Mouse (Mus musculus): ENCODE measurements around the gene Amer2. TPM values are rescaled to one million over a fixed set of nuclear protein-coding genes. Genes with fewer than 3 reads are reported as not detected.
A peak's percentile ranks its signal among the peaks of the same experiment; 100 is the strongest.

Gene Amer2
- polyA plus RNA-seq, 1 experiment from 2014 or later: 1.1 TPM

GRCm38 (mm10) chr14:60369667-60370315 lies 3.3 kb upstream of the Amer2 start:
- Histone ChIP-seq H3K27me3 (replicated peaks; ENCODE audit: control insufficient read depth, insufficient read depth, low read length) (no peaks in the 10 kb centered on the region), H3K9ac (ENCODE audit: low read depth, low read length) (no peak overlapping the region), H3K9me3 (ENCODE audit: control insufficient read depth, low read length) (no peaks in the 10 kb centered on the region), H3K4me2 (ENCODE audit: low read depth, low read length) (no peak overlapping the region), H3K27ac (replicated peaks; ENCODE audit: low read depth, low read length) (no peak overlapping the region), H3K4me3 (ENCODE audit: low read depth, low read length) (no peak overlapping the region), H3K4me1 (ENCODE audit: control insufficient read depth, insufficient read depth, low read length) (no peaks in the 10 kb centered on the region), H3K36me3 (ENCODE audit: control insufficient read depth, insufficient read depth, low read length) (no peaks in the 10 kb centered on the region)
- no peak for ATAC-seq (ENCODE audit: low read depth)
- DNase-seq (ENCODE audit: low spot score): no peak
- 63% methylated on average over 5 of the region's 5 CpGs for whole genome bisulfite sequencing

GRCm38 (mm10) chr14:60377107-60377506 lies 4.0 kb downstream of the Amer2 start:
- Histone ChIP-seq H3K4me1 (ENCODE audit: control insufficient read depth, insufficient read depth, low read length) (peaks cover 7% of the 10 kb centered on the region), H3K9me3 (ENCODE audit: control insufficient read depth, low read length) (no peaks in the 10 kb centered on the region), H3K4me2 (ENCODE audit: low read depth, low read length) (peak overlapping the region; percentile 94), H3K4me3 (ENCODE audit: low read depth, low read length) (no peak overlapping the region), H3K9ac (ENCODE audit: low read depth, low read length) (no peak overlapping the region), H3K27me3 (replicated peaks; ENCODE audit: control insufficient read depth, insufficient read depth, low read length) (peaks cover 23% of the 10 kb centered on the region), H3K36me3 (ENCODE audit: control insufficient read depth, insufficient read depth, low read length) (no peaks in the 10 kb centered on the region), H3K27ac (replicated peaks; ENCODE audit: low read depth, low read length) (no peak overlapping the region)
- ATAC-seq (ENCODE audit: low read depth): no peak; the same call in 1 of the 2 replicates
- no peak for DNase-seq (ENCODE audit: low spot score)
- WGBS: 82% methylated on average over 2 of the region's 2 CpGs

- Histone ChIP-seq H3K27ac (replicated peaks; ENCODE audit: low read depth, low read length) (no peak overlapping the region), H3K9ac (ENCODE audit: low read depth, low read length) (peak overlapping the region; percentile 72), H3K9me3 (ENCODE audit: control insufficient read depth, low read length) (no peaks in the 10 kb centered on the region), H3K27me3 (replicated peaks; ENCODE audit: control insufficient read depth, insufficient read depth, low read length) (peaks cover 23% of the 10 kb centered on the region), H3K4me3 (ENCODE audit: low read depth, low read length) (peak overlapping the region; percentile 52), H3K4me2 (ENCODE audit: low read depth, low read length) (peak overlapping the region; percentile 94), H3K36me3 (ENCODE audit: control insufficient read depth, insufficient read depth, low read length) (no peaks in the 10 kb centered on the region), H3K4me1 (ENCODE audit: control insufficient read depth, insufficient read depth, low read length) (peaks cover 7% of the 10 kb centered on the region)
- DNase-seq (ENCODE audit: low spot score) (no peak), ATAC-seq (ENCODE audit: low read depth) (peak; percentile 20; the same call in 1 of the 2 replicates)
- WGBS: 19% methylated on average over 10 of the region's 10 CpGs
Observed at GRCm38 (mm10) chr14:60377546-60377945, 4.5 kb downstream of the Amer2 start.

- Histone ChIP-seq H3K4me1 (ENCODE audit: control insufficient read depth, insufficient read depth, low read length) (peaks cover 7% of the 10 kb centered on the region), H3K27ac (replicated peaks; ENCODE audit: low read depth, low read length) (no peak overlapping the region; the same call in 1 of the 2 replicates), H3K4me3 (ENCODE audit: low read depth, low read length) (peak overlapping the region; percentile 52), H3K9ac (ENCODE audit: low read depth, low read length) (peak overlapping the region; percentile 72), H3K36me3 (ENCODE audit: control insufficient read depth, insufficient read depth, low read length) (no peaks in the 10 kb centered on the region), H3K9me3 (ENCODE audit: control insufficient read depth, low read length) (no peaks in the 10 kb centered on the region), H3K4me2 (ENCODE audit: low read depth, low read length) (peak overlapping the region; percentile 94), H3K27me3 (replicated peaks; ENCODE audit: control insufficient read depth, insufficient read depth, low read length) (peaks cover 23% of the 10 kb centered on the region)
- DNase-seq (ENCODE audit: low spot score) (peak; percentile 90), ATAC-seq (ENCODE audit: low read depth) (peak; percentile 91)
- under 1% methylated on average over 44 of the region's 53 CpGs for WGBS
Observed at GRCm38 (mm10) chr14:60378057-60378565, 5.1 kb downstream of the Amer2 start.

DNA sequence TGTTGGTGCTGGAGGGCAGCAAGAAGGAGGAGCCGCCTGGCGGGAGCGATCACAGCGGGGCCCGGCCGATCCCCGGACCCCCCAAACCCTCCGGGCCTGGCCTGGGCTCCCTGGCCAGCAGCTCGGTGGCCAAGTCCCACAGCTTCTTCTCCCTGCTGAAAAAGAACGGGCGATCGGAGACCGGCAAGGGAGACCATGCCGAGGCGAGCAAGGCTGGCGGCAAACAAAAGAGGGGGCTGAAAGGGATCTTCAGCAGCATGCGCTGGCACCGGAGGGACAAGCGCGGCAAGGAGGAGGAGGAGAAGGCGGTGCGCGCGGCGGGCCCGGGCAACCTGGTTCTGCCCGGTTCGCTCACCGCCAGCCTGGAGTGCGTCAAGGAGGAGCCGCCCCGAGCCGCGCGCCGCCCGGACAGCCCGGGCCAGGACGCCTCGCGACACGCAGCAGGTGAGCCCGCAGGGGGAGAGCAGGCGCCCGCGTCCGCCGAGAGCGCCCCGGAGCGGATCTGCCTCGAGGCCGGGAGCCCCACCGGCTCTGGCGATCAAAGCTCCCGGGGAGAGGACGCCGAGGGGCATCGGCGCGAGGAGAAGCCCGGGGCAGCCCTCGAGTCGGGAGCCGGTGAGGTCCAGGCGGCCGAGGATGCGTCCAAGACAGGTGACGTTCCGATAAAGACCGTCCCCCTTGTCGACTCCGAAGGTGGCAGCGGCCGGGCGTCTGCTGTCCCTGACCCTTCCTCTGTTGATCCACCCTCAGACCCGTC lies 5.7 kb downstream of the Amer2 start:
- peak overlapping the region; percentile 94 for H3K4me2 ChIP-seq (ENCODE audit: low read depth, low read length)
- H3K4me3 ChIP-seq (ENCODE audit: low read depth, low read length): peak overlapping the region; percentile 52
- H3K27me3 ChIP-seq (replicated peaks; ENCODE audit: control insufficient read depth, insufficient read depth, low read length): peaks cover 23% of the 10 kb centered on the region
- ATAC-seq (ENCODE audit: low read depth) (peak; percentile 58), DNase-seq (ENCODE audit: low spot score) (peak; percentile 36)
- WGBS: under 1% methylated on average over 31 of the region's 77 CpGs
- peak overlapping the region; percentile 72 for H3K9ac ChIP-seq (ENCODE audit: low read depth, low read length)
- no peaks in the 10 kb centered on the region for H3K9me3 ChIP-seq (ENCODE audit: control insufficient read depth, low read length)
- no peaks in the 10 kb centered on the region for H3K36me3 ChIP-seq (ENCODE audit: control insufficient read depth, insufficient read depth, low read length)
- H3K27ac ChIP-seq (replicated peaks; ENCODE audit: low read depth, low read length): no peak overlapping the region; the same call in 1 of the 2 replicates
- peaks cover 7% of the 10 kb centered on the region for H3K4me1 ChIP-seq (ENCODE audit: control insufficient read depth, insufficient read depth, low read length)

GRCm38 (mm10) chr14:60379323-60379957 lies 6.4 kb downstream of the Amer2 start:
- H3K9ac ChIP-seq (ENCODE audit: low read depth, low read length): peak overlapping the region; percentile 72
- no peak overlapping the region for H3K27ac ChIP-seq (replicated peaks; ENCODE audit: low read depth, low read length)
- peaks cover 7% of the 10 kb centered on the region for H3K4me1 ChIP-seq (ENCODE audit: control insufficient read depth, insufficient read depth, low read length)
- DNase-seq (ENCODE audit: low spot score): no peak
- H3K27me3 ChIP-seq (replicated peaks; ENCODE audit: control insufficient read depth, insufficient read depth, low read length): peaks cover 23% of the 10 kb centered on the region
- peak overlapping the region; percentile 94 for H3K4me2 ChIP-seq (ENCODE audit: low read depth, low read length)
- WGBS: 53% methylated on average over 20 of the region's 20 CpGs
- H3K9me3 ChIP-seq (ENCODE audit: control insufficient read depth, low read length): no peaks in the 10 kb centered on the region
- no peak for ATAC-seq (ENCODE audit: low read depth)
- H3K36me3 ChIP-seq (ENCODE audit: control insufficient read depth, insufficient read depth, low read length): no peaks in the 10 kb centered on the region
- peak overlapping the region; percentile 52 for H3K4me3 ChIP-seq (ENCODE audit: low read depth, low read length)

DNA sequence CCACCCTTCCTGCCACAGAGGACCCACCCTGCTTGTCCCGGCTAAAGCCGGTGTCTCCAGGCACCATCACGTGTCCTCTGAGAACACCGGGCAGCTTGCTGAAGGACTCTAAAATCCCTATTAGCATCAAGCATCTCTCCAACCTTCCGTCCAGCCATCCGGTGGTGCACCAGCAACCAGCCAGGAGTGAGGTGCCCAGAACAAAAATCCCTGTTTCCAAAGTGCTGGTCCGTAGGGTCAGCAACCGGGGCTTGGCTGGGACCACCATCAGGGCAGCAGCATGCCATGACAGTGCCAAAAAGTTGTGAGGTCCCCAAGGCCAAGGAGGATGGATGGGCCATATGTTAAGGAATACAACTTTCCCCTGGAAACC lies 6.9 kb downstream of the Amer2 start:
- no peak overlapping the region for H3K9ac ChIP-seq (ENCODE audit: low read depth, low read length)
- peaks cover 7% of the 10 kb centered on the region for H3K4me1 ChIP-seq (ENCODE audit: control insufficient read depth, insufficient read depth, low read length)
- no peak overlapping the region for H3K27ac ChIP-seq (replicated peaks; ENCODE audit: low read depth, low read length)
- no peaks in the 10 kb centered on the region for H3K36me3 ChIP-seq (ENCODE audit: control insufficient read depth, insufficient read depth, low read length)
- H3K4me3 ChIP-seq (ENCODE audit: low read depth, low read length): no peak overlapping the region
- WGBS: 96% methylated on average over 8 of the region's 8 CpGs
- no peak for ATAC-seq (ENCODE audit: low read depth)
- H3K9me3 ChIP-seq (ENCODE audit: control insufficient read depth, low read length): no peaks in the 10 kb centered on the region
- peaks cover 23% of the 10 kb centered on the region for H3K27me3 ChIP-seq (replicated peaks; ENCODE audit: control insufficient read depth, insufficient read depth, low read length)
- H3K4me2 ChIP-seq (ENCODE audit: low read depth, low read length): peak overlapping the region; percentile 94
- no peak for DNase-seq (ENCODE audit: low spot score)

DNA sequence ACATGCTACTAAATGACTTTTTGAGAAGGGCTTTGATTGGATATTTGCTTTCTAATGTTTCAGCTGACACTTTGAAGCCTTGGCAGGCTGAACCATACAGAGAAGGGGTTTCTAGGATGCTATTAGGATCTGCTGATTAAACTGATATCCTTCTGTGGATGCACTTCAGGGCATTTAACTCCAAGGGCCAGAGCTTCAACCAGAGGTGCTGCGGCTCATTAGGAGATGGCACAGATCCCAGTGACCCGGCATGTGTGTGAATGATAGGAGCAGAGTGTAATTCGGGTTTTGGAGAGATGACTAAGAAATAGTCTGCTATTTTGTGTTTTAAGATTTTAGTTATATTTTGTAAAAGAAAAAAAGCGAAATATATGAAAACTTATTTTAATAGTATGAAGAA lies 8.6 kb downstream of the Amer2 start:
- no peaks in the 10 kb centered on the region for H3K36me3 ChIP-seq (ENCODE audit: control insufficient read depth, insufficient read depth, low read length)
- peaks cover 23% of the 10 kb centered on the region for H3K27me3 ChIP-seq (replicated peaks; ENCODE audit: control insufficient read depth, insufficient read depth, low read length)
- peaks cover 7% of the 10 kb centered on the region for H3K4me1 ChIP-seq (ENCODE audit: control insufficient read depth, insufficient read depth, low read length)
- H3K4me3 ChIP-seq (ENCODE audit: low read depth, low read length): no peak overlapping the region
- ATAC-seq (ENCODE audit: low read depth) (no peak), DNase-seq (ENCODE audit: low spot score) (no peak)
- H3K27ac ChIP-seq (replicated peaks; ENCODE audit: low read depth, low read length): no peak overlapping the region
- no peak overlapping the region for H3K9ac ChIP-seq (ENCODE audit: low read depth, low read length)
- H3K4me2 ChIP-seq (ENCODE audit: low read depth, low read length): no peak overlapping the region
- 68% methylated on average over 4 of the region's 4 CpGs for WGBS
- no peaks in the 10 kb centered on the region for H3K9me3 ChIP-seq (ENCODE audit: control insufficient read depth, low read length)

All from embryonic facial prominence, embryonic 14.5 days (tissue).